Mouse (Mus musculus): ENCODE results near the gene Bahcc1.

DNA sequence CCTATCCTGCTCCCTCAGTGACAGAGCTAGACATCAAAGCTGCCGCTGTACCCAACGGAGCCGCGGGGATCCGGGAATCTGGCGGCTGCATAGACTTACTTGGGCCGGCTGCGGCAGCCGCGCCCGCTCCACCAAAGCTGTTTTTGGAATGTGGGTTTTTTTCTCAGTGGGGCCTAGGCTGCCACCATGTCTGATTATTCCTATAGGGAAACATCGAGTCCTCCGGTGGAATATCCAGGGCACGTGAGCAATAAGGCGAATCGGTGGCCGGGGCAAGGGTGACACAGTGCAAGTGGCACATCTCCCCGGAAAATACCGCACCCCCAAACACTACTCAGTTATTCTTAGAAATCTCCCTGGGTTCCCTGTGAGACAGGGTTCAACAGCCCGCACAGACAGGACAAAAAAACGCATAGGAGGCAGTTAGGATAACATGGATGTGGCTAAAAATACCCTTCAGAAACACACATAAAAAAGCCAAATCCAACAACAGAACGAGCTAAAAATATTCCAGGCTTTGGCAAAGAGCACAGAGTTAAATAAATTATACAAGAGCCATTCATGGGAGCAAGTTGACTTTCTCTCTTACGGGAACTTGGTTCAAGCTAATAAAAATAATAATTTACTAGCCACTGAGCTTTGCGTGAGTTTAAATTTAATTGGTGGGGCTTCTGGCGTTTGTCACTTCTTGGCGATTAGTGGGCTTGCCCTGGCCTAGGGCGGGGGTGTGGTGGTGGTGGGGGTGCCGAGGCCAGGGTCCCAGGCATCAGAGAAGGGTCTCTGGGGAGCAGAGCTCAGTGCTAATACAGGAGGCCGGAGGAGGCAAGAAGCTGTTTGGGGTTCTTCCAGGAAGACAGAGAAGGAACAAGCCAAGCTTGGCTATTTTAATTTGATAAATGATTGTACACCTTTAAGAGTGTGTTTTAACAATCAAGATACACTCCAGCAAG is 8.5 kb downstream of the Bahcc1 start:
- TF ChIP-seq POLR2A (IDR thresholded peaks at IDR 0.05; ENCODE audit: borderline replicate concordance, extremely low read depth, low read depth, low read length), result no peak
- no peak for TF ChIP-seq CTCF (IDR thresholded peaks at IDR 0.05; ENCODE audit: insufficient read depth, low read length)
